Mouse (Mus musculus) heart, postnatal 0 days (tissue): ENCODE data around the gene C1qc. TPM values are rescaled to one million over a fixed set of nuclear protein-coding genes. Genes with fewer than 3 reads are reported as not detected.

Experiments used
- ATAC-seq: fragments of 200-750 bp; cut with Nextera tagmentation; 2 replicates; pipeline ENCODE4 v1.8.0; 2017; ENCODE audit warnings: low read depth, moderate number of reproducible peaks, moderate library complexity; ENCODE audit not compliant: insufficient read depth
- DNase-seq: peaks from one replicate; pipeline ENCODE4 v3.0.0-alpha.2; 2016; ENCODE audit warnings: low spot score
- H3K27ac ChIP-seq: fragments of 300-500 bp; sonication (generic); 2 replicates; pipeline ENCODE4 v1.5.1; 2014; ENCODE audit warnings: low read depth, mild to moderate bottlenecking
- H3K27me3 ChIP-seq: fragments of 300-500 bp; sonication (generic); 2 replicates; pipeline ENCODE4 v1.6.1; 2014; ENCODE audit warnings: low read length, mixed read lengths; ENCODE audit not compliant: control insufficient read depth, insufficient read depth
- H3K36me3 ChIP-seq: fragments of 300-500 bp; sonication (generic); replicated peaks from 2 replicates; pipeline ENCODE4 v1.6.1; 2014; ENCODE audit warnings: low read length, mixed read lengths; ENCODE audit not compliant: control insufficient read depth, insufficient read depth
- H3K4me1 ChIP-seq: fragments of 300-500 bp; sonication (generic); 2 replicates; pipeline ENCODE4 v1.6.1; 2014; ENCODE audit warnings: antibody characterized with exemption; ENCODE audit not compliant: control insufficient read depth, insufficient read depth
- H3K4me2 ChIP-seq: fragments of 300-500 bp; sonication (generic); 2 replicates; pipeline ENCODE4 v1.6.1; 2014; ENCODE audit warnings: low read depth, mild to moderate bottlenecking, low read length, moderate library complexity
- H3K4me3 ChIP-seq: fragments of 300-500 bp; sonication (generic); 2 replicates; pipeline ENCODE4 v1.5.1; 2014; ENCODE audit warnings: low read depth, low read length
- H3K9ac ChIP-seq: fragments of 300-500 bp; sonication (generic); replicated peaks from 2 replicates; pipeline ENCODE4 v1.6.1; 2014; ENCODE audit warnings: low read depth, low read length, mixed read lengths
- H3K9me3 ChIP-seq: fragments of 300-500 bp; sonication (generic); replicated peaks from 2 replicates; pipeline ENCODE4 v1.6.1; 2016; ENCODE audit warnings: low read length; ENCODE audit not compliant: control insufficient read depth
- CTCF ChIP-seq: IDR thresholded peaks from 2 replicates; pipeline ENCODE4 v1.5.1; 2016; ENCODE audit warnings: antibody characterized with exemption, control low read depth, low read depth
- EP300 ChIP-seq: IDR thresholded peaks from 2 replicates; pipeline ENCODE4 v1.6.1; 2016; ENCODE audit warnings: antibody characterized with exemption, low read depth
- WGBS: fragments of 180-500 bp; shearing (Covaris S2); extraction: QIAGEN DNeasy Blood & Tissue Kit; methylation state at CpG from one replicate; pipeline ENCODE4 v1.1.7; 2014; 5-methylcytosine and 5-hydroxymethylcytosine counted together
- polyA plus RNA-seq: library from polyadenylated mRNA; unstranded; fragments of >200 nt; fragmentation: Nextera tagmentation; extraction: Ambion mirVana; gene quantifications from 2 replicates; pipeline ENCODE4 v1.2.1, GENCODE M21; 2015
- total RNA-seq: library from RNA; depleted of rRNA; stranded (reverse); fragments of >200 nt; gene quantifications from 2 replicates; pipeline ENCODE4 v1.2.3, GENCODE M21; 2014; ENCODE audit warnings: low replicate concordance

Gene C1qc
- total and polyA plus RNA-seq, 2 experiments from 2014 or later = 19.3 to 49.2 TPM

GRCm38 (mm10) chr4:136886101-136886500, 6.8 kb downstream of the C1qc start, which contains the start of gene C1qb:
C1qb (minus strand) TSS chr4:136886187.
- DNase-seq (no peak), ATAC-seq (no peak)
- Histone ChIP-seq H3K4me1 (no peaks in the 10 kb centered on the region), H3K27ac (no peak within 1 kb of the TSS), H3K27me3 (0 out of 2 replicates have a peak, but pooled peaks cover 6% of the 10 kb centered on the region), H3K9ac (no peak within 1 kb of the TSS), H3K36me3 (no peaks in the 10 kb centered on the region), H3K9me3 (no peaks in the 10 kb centered on the region), H3K4me2 (no peak within 1 kb of the TSS), H3K4me3 (no peak within 1 kb of the TSS)
- TF ChIP-seq EP300 (no peak), CTCF (no peak)
- WGBS = 60% methylated on average over 7 of the region's 7 CpGs

- no peak for ATAC-seq
- TF ChIP-seq CTCF (0 out of 2 replicates have a peak, but pooled peaks have one; percentile 13), EP300 (no peak)
- Histone ChIP-seq H3K4me3 (no peak overlapping the region), H3K4me1 (no peaks in the 10 kb centered on the region), H3K4me2 (no peak overlapping the region), H3K9me3 (no peaks in the 10 kb centered on the region), H3K9ac (no peak overlapping the region), H3K27me3 (0 out of 2 replicates have a peak, but pooled peaks cover 12% of the 10 kb centered on the region), H3K36me3 (no peaks in the 10 kb centered on the region), H3K27ac (no peak overlapping the region)
- no peak for DNase-seq
- WGBS = 20% methylated on average over 5 of the region's 5 CpGs
These were observed 14.3 kb downstream of the C1qc start for GRCm38 (mm10) chr4:136878601-136879000.

GRCm38 (mm10) chr4:136878171-136878570, 14.7 kb downstream of the C1qc start:
- Histone ChIP-seq H3K4me3 (no peak overlapping the region), H3K4me1 (no peaks in the 10 kb centered on the region), H3K27ac (no peak overlapping the region), H3K9me3 (no peaks in the 10 kb centered on the region), H3K9ac (no peak overlapping the region), H3K27me3 (0 out of 2 replicates have a peak, but pooled peaks cover 12% of the 10 kb centered on the region), H3K4me2 (no peak overlapping the region), H3K36me3 (no peaks in the 10 kb centered on the region)
- TF ChIP-seq CTCF = no peak
- TF ChIP-seq EP300 = no peak
- DNase-seq (no peak), ATAC-seq (no peak)
- WGBS = 34% methylated on average over 8 of the region's 8 CpGs

GRCm38 (mm10) chr4:136876971-136877370, 15.9 kb downstream of the C1qc start:
- 21% methylated on average over 7 of the region's 7 CpGs for WGBS
- Histone ChIP-seq H3K36me3 (no peaks in the 10 kb centered on the region), H3K27ac (no peak overlapping the region), H3K4me1 (no peaks in the 10 kb centered on the region), H3K4me2 (no peak overlapping the region), H3K27me3 (0 out of 2 replicates have a peak, but pooled peaks cover 12% of the 10 kb centered on the region), H3K4me3 (no peak overlapping the region), H3K9ac (no peak overlapping the region), H3K9me3 (no peaks in the 10 kb centered on the region)
- peak; percentile 13 for DNase-seq
- peak; percentile 70 for TF ChIP-seq CTCF
- no peak for TF ChIP-seq EP300
- ATAC-seq = no peak

GRCm38 (mm10) chr4:136875012-136875411, 17.9 kb downstream of the C1qc start:
- H3K4me2 ChIP-seq = no peak overlapping the region
- ATAC-seq (no peak), DNase-seq (no peak)
- H3K9ac ChIP-seq = no peak overlapping the region
- H3K36me3 ChIP-seq = no peaks in the 10 kb centered on the region
- 0 out of 2 replicates have a peak, but pooled peaks cover 12% of the 10 kb centered on the region for H3K27me3 ChIP-seq
- H3K4me3 ChIP-seq = no peak overlapping the region
- no peaks in the 10 kb centered on the region for H3K9me3 ChIP-seq
- WGBS = 86% methylated on average over 14 of the region's 14 CpGs
- H3K27ac ChIP-seq = no peak overlapping the region
- TF ChIP-seq EP300 = no peak
- no peaks in the 10 kb centered on the region for H3K4me1 ChIP-seq

GRCm38 (mm10) chr4:136868371-136868770, 24.5 kb downstream of the C1qc start:
- H3K9ac ChIP-seq = no peak overlapping the region
- no peak for DNase-seq
- H3K4me2 ChIP-seq = no peak overlapping the region
- no peaks in the 10 kb centered on the region for H3K36me3 ChIP-seq
- no peak overlapping the region for H3K4me3 ChIP-seq
- WGBS = 80% methylated on average over 6 of the region's 6 CpGs
- no peak for ATAC-seq
- no peaks in the 10 kb centered on the region for H3K4me1 ChIP-seq
- TF ChIP-seq EP300 (no peak), CTCF (no peak)
- H3K9me3 ChIP-seq = no peaks in the 10 kb centered on the region
- peaks cover 30% of the 10 kb centered on the region for H3K27me3 ChIP-seq
- no peak overlapping the region for H3K27ac ChIP-seq
